Mouse (Mus musculus): ENCODE results near the gene Ptprq.

The Ptprq gene

DNA sequence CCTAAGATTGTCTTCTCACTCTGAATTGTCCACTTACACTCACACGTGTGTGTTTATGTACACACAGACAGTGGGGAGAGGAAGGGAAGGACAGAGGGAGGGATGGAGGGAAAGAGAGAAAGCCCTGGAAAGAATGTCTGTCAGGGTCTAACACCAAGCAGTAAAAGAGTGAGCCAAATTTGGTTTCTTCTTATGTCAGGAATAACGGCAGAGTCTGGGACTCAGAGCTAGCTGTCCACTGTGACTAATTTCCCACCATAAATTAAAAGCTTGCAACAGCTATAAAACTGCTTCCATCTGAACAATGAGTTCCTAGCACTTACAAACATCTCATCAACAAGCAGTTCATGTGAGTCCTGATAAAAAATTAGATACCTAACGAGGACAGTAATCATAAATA lies 91.7 kb downstream of the Ptprq start:
- no peak for DNase-seq (ENCODE audit: low read depth, low spot score)

- DNase-seq (ENCODE audit: low read depth, low spot score): no peak
Observed at GRCm38 (mm10) chr10:107626648-107627047, 93.2 kb downstream of the Ptprq start.

DNA sequence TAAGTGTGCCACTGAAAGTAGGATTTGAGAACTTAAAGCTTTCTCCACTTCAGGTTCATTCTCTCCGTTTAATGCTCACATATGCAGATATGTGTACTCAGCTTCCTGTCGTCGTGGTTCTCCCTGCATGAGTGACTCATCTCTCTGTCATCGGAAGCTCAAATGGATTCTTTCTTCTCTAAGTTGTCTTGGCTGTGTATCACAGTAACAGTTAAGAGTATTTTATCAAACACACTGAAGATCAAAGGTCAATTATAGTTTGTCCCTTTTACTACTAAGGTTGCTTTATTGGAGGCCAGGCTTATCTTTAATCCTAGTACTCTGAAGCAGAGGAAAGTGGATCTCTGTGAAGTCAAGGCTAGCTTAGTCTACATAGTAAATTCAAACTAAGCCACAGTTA lies 95.6 kb downstream of the Ptprq start:
- no peak for DNase-seq (ENCODE audit: low read depth, low spot score)

DNA sequence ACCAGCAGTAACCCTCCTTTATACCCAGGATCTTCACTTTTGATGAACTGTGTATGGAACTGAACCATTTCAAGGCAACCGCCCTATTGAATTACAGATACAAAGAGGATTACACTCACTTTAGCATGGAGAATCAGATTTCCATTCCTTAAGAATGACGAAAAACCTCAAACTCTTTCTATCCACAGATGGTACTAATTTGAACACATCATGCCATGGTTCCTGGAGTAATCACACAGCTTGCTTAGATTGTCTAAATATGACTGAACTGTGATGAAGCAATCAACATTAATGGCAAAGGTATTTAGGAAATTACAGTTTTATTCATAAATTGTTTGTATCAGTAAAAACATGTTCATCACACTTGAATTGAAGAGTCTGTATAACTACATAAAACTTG lies 104.4 kb downstream of the Ptprq start:
- DNase-seq (ENCODE audit: low read depth, low spot score): no peak

- no peak for DNase-seq (ENCODE audit: low read depth, low spot score)
Observed at GRCm38 (mm10) chr10:107601371-107601770, 118.5 kb downstream of the Ptprq start.

DNA sequence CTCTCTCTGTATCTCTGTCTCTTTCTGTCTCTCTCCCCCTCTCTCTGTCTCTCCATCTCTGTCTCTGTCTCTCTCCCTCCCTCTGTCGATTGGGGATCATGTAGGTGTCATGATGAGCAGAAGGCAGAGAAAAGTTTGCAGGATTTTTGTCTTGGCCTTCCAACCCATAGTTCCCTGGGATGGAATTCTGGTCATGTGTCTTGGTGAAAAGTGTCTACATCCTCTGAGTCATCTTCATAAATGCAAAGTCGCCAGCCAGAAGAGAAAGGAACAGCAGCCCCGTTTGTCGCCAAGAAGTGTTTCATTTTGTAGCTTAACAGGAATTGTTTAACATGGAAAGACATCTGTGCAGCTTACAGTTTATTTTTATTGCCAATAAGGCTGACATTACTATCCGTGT lies 136.5 kb downstream of the Ptprq start:
- no peak for DNase-seq (ENCODE audit: low read depth, low spot score)

DNA sequence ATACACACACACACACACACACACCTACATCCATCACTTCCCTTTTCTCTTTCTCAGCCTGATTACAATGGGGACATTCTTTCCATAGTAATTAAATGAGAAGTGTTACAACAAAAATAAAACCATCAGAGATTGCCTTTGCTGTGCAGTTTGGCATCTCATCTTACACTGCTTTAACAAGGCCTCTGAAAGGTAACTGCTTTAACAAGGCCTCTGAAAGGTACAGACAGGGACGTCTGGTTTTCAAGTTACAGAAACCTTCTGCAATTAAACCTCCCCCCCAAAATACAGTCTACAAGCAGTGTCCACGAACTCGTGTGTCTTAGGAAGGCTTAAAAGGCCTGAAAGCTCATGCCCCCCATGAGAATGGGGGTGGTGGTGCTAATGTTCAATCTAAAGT lies 150.8 kb downstream of the Ptprq start:
- DNase-seq (ENCODE audit: low read depth, low spot score): no peak

DNA sequence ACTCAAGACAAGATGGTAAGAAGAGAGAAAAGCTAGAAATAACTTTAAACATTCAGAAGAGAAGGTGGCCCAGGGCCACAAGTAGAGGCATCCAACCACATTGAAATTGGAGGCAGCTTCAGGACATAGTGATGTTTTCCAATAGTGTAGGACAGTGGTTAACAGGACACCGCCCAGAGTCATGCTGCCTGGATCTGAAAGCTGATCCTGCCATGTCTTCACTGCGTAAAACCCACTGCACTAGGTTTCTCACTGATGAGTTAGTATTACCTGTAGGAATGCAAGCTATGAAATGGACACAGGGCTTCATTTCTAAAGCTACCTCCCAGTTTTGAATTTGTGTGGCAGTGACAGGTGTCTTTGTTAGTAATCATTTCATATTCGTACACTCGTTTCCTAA lies 151.6 kb downstream of the Ptprq start:
- no peak for DNase-seq (ENCODE audit: low read depth, low spot score)

GRCm38 (mm10) chr10:107562875-107563274 lies 157.0 kb downstream of the Ptprq start:
- DNase-seq (ENCODE audit: low read depth, low spot score): no peak

GRCm38 (mm10) chr10:107560881-107561280 lies 159.0 kb downstream of the Ptprq start:
- no peak for DNase-seq (ENCODE audit: low read depth, low spot score)

GRCm38 (mm10) chr10:107543026-107543425 lies 176.8 kb downstream of the Ptprq start:
- no peak for DNase-seq (ENCODE audit: low read depth, low spot score)

- DNase-seq (ENCODE audit: low read depth, low spot score): no peak
Observed at GRCm38 (mm10) chr10:107528758-107529157, 191.1 kb downstream of the Ptprq start.

GRCm38 (mm10) chr10:107519216-107519615 lies 200.6 kb downstream of the Ptprq start:
- no peak for DNase-seq (ENCODE audit: low read depth, low spot score)

DNA sequence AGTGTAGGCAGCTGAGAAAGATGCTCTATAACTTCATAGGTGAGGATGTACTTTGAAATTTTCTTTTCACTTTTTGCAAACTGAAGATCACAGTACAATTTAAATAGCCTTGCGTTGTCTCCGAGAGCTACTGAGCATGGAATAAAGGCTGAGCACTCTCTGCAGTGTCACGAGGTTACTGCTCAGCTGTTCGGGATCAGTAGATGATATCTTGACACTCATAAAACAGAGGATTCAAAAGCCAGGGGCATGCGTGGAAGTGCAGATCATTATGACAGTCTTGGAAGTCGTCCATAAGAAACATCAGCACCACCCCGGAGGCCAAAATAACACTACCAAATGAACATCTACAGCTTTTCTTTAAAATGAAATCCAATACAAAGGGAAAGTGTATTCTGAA lies 203.2 kb downstream of the Ptprq start:
- no peak for DNase-seq (ENCODE audit: low read depth, low spot score)

DNA sequence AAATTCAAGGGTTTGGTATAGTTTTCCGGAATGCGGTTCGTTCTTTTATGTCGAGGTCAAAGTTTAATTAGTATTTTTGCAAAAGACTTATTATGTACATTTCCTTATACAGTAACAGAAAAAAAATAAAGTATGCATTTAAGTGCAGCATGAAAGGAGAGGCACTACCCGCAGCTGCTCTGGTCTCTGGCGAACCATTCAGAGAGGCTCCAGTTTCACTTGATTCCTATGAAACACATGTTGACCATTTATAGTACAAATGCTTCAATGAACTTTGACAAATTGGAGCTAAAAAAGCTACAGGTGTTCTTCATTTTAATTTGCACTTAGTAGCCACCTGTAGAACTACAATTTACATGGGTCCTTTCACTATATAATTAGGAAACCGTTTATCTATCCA lies 205.1 kb downstream of the Ptprq start:
- DNase-seq (ENCODE audit: low read depth, low spot score): no peak

DNA sequence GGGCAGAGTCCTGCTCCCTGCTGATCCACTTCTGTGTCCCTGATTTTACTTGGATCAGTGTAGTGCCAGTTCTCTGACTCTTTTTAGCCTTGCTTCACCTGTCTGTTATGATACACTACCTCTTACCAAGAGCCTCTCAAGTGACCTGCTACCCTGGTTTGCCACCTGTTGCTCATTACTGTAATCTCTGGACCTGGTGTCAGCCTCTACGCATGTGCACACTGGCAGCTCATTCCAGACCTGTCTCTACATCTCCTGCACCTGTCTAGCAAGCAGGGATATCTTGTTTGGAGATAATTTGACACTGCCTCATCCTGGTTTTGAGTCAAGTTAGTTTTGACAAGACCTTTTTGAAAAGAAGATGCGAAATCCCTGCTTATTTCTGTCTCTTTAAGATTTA lies 213.5 kb downstream of the Ptprq start:
- DNase-seq (ENCODE audit: low read depth, low spot score): no peak

- DNase-seq (ENCODE audit: low read depth, low spot score): no peak
Observed at GRCm38 (mm10) chr10:107503430-107503829, 216.4 kb downstream of the Ptprq start.

DNA sequence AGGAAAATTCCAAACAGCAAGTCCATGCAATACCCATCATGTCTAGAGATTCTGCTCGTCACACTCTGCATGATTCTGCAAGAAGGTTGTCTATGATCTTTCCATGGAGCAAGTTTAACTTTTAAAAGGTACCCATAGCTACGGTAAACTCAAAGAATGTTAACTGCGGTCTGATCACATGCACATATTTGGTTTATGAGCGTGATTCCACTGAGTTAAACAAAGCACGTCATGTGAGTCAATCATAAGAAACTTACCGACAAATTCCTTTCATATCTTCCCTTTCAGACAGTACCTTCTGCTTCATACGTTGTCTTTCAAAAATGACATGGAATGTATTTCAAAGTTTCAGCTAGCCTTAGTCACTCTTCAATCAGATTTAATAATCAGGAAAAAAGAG lies 217.7 kb downstream of the Ptprq start:
- DNase-seq (ENCODE audit: low read depth, low spot score): no peak

DNA sequence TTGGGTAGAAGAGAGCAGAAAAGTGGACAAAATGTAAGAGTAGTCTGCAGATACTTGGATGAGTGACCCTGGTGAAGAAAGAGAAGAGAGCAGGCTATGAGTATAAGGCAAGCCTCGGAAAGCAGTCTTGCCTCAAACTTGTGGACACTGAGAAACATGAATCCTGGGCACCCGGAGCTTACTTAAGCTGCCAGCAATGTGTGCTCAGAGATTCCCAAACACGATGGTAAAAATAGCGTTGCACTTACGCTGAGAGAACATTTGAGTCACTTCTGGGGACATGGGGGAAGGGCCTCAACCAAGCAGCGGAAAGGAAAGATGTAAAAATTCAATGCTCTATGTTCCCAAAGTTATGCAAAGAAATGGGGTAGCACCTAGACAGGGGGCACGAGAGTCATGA lies 220.2 kb downstream of the Ptprq start:
- no peak for DNase-seq (ENCODE audit: low read depth, low spot score)

DNA sequence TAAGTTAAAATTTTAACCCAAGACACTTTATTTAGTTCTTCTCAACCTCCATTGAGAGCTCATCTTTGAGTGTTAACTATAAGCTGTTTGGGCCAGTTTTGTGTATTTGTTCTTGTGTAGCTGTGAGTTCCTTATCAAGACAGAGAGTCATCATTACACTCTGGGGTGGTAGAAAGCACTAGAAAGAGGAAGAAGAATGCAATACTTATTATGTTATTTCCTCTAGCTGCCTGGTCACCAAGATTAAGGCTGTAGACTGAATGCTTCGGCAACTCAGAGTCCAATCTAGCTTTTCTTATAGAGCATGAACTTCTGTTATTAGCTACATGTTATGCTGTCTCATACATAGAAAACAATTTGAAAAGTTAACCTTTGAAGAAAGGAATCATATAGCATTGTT lies 223.4 kb downstream of the Ptprq start:
- no peak for DNase-seq (ENCODE audit: low read depth, low spot score)

DNA sequence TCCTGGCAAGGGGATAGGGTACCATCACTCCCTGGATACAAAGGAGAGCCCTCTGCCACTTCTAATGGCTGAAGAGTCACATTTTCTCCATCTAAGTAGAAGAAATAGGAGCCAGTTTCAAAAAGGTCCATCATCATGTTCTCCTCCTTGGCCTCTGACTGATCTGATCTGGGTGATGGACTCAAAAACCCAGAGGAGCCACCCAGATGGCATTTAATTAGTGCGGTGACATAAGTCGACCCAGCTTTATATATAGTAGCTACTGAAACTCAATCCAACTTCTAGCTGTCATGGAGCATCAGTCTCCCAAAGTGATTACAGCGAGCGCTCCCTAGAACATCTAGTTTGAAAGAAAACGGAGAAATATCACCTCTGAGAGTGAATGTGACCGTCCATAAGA lies 225.3 kb downstream of the Ptprq start, which contains the start of gene Myf6:
Gene Myf6 (minus strand): TSS at position 170 of the 400 bp plus-strand sequence.
- no peak for DNase-seq (ENCODE audit: low read depth, low spot score)

DNA sequence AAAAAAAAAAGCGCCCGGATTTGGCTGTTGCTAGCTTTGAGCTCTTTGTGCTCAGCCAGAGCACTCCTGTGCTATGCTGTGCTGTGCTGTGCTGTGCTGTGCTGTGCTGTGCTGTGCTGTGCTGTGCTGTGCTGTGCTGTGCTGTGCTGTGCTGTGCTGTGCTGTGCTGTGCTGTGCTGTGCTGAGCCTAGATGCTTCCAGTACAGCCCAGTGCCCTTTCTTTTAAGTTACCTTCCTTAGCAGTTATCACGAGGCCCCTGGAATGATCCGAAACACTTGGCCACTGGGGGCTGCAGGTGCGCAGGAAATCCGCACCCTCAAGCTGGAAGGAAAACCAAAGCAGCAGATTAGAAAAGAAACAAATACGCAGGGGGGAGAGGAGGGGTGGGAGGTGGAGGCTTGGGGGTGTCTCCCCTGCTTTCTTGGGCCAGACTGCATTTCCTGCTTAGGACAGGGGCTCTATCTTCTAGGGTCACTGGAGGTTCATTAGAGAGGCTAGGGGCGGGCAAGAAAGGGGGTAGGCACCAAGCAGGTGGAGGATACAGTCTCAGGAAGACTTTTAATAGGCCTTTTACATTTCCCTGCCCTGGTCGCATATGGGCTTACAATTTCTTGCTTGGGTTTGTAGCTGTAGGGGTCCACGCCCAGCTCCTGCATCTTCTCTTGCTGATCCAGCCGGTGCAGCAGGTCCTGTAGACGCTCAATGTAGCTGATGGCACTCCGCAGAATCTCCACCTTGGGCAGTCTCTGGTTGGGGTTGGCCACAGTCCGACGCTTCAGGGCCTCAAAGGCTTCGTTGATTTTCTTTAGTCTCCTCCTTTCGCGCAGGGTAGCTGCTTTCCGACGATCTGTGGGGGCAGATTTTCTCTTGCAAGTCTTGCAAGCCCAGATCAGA lies 226.0 kb downstream of the Ptprq start:
- no peak for DNase-seq (ENCODE audit: low read depth, low spot score)

DNA sequence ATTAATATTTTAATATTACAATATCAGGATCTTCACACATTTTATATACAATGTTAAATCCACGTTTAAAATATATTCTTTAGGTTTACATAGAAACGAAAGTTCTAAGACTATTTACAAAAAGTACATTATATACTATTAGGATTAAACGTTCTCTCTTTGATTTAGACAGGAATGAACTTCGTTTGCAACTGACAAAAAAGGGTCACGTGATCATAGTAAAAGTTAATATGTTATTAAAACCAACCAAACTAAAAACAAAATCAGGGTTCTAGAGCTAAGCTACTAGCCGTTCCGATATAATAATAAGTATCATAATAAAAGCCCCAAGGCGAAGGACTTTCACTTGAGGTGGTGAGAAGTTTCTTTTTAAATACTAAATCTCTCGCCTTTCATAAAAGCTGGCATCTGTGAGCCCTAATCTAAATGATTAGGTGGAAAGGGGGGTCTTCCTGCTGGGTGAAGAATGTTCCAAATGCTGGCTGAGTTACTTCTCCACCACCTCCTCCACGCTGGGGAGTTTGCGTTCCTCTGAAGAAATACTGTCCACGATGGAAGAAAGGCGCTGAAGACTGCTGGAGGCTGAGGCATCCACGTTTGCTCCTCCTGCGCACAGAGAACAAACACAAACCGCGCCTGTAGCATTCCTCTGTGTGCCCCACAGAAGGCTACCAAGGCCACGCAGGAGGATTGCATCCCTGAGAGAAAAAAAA lies 226.8 kb downstream of the Ptprq start:
- DNase-seq (ENCODE audit: low read depth, low spot score): no peak

All from brain, embryonic 18.5 days (tissue).